Mouse (Mus musculus) spleen, adult 18-20 months (tissue): ENCODE results near the gene Pde5a.

Experiments used
- DNase-seq, 2 experiments: peaks; one replicate each; pipeline ENCODE4 v3.0.0; 2022; ENCODE audit warnings: mixed read lengths in 2 of 2

Pde5a gene

DNA sequence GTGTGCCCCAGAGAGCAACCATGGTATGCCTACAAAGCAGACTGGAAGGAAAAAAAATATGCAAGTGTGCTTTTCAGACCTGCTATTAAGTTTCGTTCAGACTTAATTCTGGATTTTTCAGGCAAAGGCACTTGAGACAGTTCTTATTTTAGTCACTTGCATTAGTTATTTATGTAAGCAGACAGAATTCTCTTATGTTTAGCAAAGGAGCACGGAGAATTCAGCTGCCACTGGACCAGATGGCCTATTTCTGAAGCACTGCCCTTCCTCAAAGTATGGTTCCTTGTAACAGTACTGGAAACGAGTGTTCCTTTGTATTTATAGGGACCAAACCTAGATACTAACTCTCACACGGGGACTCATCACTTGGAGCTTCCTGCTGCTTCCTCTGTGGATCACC is 38.2 kb downstream of the Pde5a start:
- no peak for DNase-seq

DNA sequence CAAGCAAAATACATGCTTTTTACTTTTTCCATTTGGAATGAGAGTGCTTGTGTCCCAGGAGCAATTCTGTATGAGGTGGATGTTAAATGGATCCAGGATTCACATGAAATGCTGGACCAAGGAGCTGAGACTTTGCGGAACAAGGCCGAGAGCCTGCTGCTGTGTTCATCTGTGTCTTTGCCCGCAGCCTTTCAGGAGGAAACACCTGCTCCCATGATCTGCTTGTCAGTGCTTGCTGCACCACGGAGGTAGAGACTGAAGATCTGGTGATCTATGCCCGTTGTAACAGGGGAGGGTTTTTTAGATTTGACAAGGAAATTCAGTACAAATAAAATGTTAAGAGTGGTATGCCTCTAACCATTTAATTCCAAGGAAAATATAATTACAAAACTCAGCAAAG is 39.1 kb downstream of the Pde5a start:
- no peak for DNase-seq

DNA sequence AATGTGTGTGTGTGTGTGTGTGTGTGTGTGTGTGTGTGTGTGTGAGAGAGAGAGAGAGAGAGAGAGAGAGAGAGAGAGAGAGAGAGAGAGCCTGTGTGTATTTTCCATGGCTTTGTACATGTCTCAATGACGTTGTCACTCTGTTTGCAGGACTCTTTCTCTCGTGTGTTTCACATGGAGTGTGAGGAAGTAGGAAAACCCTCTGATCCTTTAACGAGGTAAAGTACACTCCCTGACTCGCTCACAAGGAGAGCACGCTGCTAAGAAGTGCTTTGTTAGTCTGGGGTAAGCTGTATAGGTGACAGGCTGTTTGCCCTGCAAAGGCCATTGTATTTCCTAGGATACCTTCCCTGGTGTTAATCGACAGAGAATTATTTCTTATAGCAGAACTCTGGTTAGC is 52.7 kb downstream of the Pde5a start:
- no peak for DNase-seq

DNA sequence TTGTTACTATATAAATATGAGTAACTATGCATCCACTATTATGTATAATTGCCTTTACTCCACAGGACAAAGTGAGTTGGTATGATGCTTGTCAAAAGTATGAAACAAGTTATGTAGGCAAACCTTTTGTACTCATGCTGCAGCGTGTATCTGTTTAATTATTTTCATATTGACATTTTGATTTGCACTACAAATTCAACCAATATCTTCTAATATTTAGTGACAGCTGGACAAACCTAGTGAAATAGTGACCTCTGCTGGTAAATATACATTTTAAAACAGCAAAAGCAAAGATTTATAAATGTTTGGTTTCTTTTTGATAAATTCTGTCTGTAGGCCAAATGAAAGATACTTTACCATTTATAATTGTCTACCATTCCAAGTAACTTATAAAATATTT is 55.5 kb downstream of the Pde5a start:
- DNase-seq: no peak

DNA sequence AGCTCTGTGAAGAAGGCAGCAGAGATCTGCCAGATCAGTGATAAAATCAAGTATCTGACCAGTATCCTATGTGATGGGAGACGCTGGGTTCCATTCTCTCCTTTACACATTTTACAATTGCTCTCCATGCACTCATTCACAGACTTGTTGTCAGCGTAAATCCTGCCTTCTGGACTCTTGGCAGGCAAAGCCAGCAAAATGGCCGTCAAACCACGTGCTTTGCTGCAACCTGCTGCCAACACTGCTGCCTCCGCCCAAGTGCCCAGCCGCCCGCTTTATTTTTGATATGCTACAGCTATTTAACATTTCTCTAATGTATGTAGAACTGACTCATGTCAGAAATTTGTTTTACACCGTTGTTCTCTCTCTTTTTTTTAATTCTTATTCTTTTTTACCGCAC is 59.6 kb downstream of the Pde5a start:
- no peak for DNase-seq

DNA sequence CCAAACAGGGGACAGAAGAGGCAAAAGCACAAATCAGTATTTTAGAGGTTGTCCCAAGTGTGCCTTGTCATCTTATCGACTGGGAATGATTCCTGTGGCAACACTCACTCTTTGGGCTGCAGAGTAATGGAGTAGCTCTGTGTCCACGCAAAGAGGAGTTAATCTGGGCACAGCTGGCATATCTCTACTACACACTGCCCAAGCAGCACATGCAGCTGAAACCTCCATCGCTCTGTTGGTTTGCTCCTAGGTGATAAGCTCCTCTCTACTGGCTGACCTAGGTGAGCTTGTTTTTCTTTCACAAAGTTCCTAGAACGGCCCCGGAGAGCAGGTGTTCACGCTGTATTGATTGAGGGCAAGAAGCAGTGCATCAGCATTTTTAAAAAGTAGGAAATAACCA is 60.8 kb downstream of the Pde5a start:
- DNase-seq: no peak

DNA sequence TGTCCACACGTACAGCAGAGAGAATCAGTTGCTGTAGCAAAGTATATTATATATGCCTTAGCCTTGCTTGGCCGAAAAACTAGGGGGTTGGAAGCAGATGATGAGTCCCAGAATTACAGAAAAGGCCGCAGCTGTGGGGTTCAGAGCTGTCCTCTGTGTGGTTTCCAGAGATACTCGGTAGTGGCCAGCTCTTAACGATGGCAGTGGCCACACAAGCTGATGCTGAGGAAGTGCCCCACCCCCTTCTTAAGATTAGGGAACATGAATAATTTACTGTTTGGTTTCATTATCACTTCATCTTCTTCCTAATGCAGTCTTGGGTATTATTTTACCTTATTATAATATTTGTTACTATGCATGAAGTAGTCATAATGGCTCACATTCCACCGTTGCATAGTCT is 71.3 kb downstream of the Pde5a start:
- DNase-seq: no peak

DNA sequence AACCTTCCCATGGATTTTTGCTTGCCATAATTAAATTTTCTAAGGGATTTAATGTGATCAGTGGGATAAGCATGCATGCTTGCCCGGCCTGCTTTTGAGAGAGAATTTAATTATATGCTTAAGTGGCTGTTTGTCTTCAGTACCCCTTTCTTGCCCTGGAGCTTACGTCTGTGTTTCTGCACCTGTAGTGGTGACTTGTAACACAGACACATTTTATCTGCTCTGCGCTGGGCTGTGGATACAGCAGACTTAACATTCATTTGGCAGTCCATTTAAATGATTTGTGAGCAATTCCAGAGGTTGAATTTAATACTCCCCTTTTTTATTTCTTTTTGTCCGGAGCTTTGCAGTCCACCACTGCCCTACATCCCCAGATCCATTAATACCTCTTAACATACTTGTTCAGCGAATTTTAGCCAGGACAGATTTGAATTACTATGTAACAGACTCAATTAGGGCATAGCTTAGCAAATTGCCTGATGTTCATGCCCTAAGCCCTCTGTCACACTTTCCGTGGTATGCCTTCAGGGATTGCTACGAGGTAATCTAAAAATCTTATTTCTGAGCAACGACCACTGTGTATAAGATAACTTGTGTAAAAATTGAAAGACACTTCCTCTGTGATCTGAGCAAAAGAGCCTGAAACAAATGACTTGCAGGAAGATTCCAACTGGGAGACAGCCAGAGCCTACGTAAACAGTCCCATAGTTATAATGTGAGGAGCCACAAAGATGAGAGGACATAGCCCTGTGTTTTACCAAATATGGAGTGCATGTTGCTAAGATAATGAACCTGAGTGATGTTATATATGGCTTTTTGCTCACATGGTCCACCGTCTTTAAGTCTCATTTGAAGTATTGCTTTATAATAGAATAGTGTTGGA is 72.0 kb downstream of the Pde5a start:
- DNase-seq: no peak

DNA sequence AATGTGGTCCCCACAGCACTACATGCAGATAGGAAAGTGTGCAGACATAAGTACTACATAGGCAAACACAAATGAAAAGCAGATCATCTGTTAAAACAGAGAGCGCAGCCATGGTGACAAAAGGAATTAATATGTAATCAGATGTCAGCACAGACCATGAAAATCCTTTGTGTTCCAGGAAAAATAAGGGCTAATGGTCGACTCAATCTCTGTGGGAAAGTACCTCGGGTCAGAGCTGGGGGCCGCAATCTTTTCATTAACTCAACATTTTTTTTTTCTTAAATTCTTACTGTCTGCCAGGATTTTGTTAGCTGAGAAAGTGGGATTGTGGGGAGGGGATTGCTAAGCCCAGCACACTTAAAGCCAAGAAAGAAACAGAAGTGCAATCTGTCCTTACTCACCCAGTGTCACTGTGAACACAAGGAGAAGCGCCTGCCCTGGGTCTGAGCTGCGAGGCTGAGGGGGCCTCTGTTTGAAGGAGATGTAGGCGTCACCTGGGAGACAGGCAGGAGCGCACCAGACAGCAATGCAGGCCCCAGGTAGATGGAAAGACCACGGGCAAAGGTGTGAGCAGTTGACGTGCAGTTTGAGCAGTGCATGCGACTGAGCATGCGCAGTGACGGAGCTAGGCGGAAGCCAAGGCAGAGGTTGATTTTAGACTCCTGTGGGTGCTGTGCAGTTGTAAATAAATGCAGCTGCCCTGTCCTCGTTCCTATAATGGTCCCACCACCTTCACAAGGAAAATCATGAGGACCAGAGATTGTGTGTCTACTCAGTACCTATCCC is 72.9 kb downstream of the Pde5a start:
- no peak for DNase-seq

DNA sequence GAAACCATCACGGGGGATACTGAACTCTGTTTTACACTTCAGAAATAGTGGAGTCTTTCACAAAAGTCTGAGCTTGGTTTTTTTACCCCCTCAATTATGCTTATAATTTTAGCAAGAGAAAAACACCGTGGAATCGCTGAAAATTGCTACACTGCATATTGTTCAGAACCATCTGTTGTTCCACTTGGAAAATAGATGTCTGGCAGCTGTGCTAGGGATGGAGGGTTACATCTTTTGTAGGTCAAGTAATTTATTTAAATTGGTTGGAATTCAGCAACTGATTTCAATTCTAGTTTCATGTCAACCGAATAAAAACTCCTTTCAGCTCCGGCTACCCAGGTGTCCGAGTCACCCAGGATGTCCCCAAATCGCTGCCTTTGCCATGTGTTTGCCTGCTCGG is 78.6 kb downstream of the Pde5a start:
- no peak for DNase-seq

DNA sequence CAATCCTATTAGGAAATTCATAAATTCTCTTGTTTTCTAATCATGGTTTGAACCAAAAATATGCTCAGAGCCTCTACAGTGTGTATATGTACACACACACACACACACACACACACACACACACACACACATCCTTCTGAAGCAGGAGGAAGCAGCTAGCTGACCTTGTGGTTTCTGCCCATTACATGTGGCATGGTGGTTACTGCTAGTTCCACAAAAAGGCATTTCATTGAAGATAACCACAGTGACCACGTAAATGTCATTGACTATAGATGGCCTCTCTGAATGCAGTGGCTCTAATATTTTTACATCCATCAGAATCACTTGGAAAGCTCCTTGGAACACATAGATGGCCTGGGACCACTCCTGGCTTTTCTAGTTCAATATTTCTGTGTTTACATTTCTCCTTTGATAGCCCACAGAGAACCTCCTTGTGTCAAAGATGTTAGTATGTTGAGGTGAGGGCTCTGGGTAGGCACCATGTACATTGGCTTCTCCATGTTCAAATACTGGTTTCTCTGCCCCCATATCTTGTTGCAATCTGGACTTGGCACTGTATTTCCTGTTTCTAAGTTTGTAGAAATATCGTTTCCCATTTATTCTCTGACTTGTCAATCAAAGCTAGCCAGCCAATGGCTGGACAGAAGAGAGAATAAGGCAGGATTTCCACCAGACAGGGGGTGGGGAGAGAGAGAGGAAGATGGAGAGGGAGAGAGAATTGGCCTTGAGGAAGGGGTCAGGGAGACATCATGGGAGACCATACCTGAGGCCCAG is 81.5 kb downstream of the Pde5a start:
- no peak for DNase-seq

DNA sequence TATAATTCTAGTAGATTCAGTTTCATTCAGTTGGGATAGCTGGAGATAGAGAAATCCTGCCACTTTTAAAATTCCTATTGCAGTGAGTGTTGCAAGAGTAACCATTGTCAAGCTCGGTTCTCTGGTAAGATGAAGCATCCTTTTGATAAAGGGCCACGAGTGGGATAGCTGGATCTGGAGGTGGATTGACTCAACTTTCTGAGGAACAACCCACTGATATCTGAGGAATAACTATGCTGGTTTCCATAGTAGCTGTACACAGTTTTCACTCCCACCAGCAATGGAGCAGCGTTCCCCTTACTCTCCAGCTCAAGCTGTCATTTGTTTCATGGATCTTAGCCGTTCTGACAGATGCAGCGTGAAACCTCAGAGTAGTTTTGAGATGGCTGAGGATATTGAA is 82.2 kb downstream of the Pde5a start:
- DNase-seq: no peak

DNA sequence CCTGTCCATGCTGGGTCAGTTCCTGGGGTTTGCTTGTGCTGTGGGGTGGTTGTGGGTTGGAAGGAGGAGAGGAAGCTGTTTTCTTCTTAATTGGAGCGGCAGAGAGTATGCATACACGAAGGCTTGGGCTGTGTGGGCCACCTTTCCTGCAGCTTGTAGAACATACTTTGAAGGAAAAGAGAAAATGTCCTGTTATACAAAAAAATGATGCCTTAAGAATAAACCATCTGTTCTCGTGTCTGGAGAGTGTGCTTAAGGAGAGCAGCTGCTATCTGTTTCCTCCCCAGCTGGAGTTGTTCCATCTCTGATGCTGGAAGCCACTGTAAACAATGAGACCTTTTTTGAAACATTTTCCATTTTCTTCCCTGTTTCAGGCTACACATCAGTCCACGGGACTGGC is 85.8 kb downstream of the Pde5a start:
- DNase-seq: no peak

DNA sequence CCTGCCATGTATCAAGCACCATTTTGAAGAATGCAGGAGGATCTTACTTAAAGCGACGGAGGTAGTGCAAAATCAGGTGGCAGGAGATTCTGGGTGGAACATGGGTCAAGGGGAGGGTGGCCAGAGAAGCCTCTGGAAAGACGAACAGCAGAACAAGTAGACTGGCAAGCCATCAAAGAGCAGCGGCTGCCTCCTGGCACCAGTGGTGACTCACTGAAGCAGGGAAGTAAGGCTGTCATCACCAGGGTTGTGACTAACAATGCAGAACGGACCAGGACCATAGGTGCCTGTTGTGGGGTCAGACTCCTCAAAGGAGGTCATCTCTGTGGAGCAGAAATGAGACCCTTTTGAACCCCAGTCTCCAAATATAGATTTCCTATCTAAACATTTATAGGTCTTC is 89.5 kb downstream of the Pde5a start:
- DNase-seq: no peak

DNA sequence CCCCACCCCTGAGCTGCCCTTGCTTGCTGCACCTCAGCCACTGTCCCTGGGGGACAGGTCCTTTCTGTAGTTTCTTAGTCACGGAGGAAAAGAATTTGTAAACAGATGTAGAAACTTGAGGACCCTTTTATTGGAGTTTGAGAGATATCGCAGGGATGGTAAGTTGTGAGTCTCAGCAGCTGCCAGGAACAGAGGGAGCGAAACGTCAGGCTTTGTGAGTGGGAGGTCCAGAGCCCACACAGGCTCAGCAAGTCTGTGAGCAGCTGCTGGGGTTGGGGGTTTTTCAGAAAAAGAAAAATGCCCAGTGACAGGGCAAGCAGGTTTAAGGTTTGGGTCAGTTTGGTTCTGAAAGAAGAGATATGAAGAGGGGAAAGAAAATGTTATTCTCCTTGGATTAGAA is 92.0 kb downstream of the Pde5a start:
- DNase-seq: no peak

DNA sequence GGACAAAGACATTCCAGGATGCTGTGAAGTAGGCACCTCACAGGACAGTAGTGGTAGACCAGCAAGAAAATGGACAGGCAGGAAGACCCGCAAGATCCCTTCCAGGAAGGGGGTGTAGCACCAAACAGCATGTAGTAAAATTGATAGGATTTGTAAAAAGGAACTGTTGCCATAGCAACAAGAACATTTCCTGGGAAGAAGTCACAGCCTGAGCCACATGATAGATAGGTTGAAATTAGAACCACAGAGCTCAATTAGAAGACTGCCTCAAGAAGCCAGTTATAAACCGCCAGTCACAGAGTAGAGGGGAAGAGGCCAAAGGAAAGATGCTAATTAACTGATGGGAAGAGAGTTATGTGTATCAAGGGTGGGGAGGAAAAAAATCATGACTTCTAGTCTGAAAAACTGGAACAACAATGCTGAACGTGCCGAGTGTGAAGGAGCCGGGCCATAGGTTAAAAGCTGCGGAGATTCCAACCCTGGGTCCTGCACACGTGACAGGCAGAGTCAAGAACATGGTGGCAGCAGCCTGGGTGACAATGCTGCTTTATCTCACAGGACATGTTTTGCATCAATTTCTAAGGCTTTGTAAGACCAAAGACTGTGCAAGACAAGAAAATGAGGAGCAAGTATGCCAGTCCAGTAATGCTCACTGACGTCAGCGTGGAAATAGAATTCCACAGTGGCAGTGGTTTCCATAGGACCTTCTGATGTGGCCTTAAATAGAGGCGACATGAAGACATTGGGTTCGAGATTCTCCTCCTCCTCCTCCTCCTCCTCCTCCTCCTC is 99.7 kb downstream of the Pde5a start:
- DNase-seq: no peak

DNA sequence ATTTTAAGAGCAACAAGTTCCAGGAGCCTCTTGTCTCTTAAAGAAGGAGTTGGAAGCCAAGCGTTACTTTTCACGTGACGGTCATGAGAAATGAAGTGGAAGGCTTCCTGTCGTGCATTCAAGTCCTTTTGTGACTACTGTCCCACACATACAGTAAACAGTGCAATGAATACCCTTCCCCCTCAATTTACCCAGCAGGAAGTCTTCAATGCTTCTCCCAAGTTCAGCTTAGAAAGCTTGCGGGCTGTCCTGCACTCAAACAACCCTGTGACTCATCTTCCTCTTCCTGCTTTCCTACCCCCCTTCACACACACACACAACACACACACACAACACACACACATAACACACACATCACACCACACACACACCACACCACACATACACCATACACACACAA is 105.8 kb downstream of the Pde5a start:
- DNase-seq: no peak

DNA sequence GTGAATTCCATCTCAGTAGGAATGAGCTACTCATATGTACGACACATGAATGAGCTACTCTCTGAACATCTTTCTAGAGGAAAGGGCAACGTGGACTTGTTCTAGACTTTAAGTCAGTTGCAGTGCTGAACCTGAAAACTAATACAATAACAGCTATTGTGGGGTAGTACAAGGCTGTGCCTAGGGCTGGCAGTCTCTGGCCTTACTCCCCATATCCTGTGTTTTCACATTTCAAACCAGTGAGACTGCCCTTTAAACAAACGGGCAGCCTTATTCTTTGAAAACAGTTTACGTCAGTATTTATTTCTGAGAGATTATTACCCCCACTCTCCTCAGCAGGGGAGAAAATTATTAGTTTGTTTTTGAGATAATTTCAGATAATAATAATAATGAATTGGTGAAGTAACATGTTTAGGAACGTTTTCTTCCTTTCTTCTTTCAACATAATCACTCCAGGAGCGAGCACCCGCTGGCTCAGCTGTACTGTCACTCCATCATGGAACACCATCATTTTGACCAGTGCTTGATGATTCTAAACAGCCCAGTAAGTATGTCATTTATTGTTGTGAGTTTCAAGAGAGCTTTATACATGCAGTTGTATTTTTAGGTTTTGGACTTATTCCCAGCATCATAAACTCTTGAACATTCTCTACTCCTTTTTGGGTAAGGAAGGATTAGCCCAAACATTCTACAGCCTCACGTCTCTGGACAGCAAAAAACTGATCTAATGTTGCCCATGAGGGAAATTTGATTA is 106.5 kb downstream of the Pde5a start:
- no peak for DNase-seq

DNA sequence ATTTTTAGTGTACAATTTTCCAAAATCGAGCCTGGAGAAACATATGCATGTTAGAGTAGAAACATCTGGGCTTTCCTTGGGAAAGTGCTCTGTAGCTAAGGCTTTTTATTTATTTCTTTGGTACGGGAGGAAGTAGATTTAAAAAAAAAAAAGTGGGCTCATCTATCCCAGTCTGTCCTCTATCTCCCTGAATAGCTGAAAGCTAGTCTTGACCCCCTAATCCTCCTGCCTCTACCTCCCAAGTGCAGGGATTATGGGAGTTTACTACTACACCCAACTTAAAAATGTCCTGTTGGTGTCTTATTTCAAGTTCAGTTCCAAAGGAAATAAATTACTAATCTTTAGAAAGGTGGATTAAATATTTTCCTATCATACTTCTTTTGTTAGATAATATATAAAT is 108.9 kb downstream of the Pde5a start:
- no peak for DNase-seq

DNA sequence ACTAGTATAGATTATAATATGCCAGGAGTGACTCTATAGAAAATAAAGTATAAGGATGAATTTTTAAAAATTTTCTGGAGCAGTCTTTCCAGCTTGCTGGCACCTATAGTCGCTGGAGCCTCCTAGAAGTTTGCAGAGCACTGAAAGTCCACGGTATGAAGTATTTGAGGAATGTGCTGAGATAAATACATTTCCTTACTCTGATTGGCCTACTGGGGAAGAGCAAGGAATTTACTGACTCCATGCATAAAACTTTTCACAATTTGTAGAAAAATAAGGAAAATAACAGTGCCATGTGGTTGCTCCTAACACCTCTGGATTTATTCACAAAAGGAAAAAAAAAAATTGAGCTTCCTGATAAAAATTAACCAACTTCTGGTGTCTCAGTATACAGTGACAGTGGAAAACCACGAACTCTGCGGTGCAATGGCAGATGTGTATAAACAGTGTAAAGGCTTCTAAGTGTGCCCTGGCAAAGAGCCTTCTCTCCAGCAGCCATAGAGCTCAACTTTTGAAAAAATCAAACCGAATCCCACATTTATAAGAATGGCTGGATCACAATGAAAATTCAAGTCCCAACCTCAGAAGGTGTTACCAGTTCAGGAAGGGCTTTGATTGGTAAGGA is 119.8 kb downstream of the Pde5a start:
- no peak for DNase-seq

DNA sequence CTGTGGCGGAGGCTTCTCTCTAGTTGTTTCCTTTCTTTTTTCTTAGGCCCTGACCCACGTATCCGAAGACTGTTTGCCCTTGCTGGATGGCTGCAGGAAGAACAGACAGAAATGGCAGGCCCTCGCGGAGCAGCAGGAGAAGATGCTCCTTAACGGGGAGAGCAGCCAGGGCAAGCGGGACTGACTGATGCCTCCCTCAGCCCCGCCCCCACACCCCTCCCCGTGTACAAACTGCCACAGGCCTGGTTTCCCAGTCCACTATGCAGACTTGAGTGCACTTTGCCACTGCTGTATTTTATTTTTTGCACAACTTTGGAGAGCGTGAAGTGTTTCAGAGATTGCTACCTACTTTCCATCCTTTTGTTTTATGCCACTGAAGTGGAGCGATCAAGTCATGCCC is 126.4 kb downstream of the Pde5a start:
- no peak for DNase-seq

DNA sequence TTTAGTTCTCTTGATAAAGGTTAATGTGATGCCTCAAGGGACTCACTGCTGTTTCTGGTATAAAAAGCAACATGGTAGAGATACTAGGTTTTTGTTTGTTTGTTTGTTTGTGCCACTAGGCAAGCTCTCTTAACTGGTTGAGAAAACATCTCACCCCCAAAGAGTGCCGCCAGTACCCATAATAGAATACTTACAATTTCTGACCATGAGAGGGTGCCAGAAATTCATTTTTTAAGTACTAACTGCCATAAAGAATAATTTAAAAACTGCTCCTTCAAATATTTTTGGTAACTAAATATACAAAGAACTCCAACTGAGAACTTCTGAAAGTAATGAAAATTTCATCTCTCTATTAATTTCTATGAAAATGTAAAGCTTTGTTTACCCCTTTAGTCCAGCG is 131.1 kb downstream of the Pde5a start:
- no peak for DNase-seq
